Mouse (Mus musculus): Measurements from ENCODE around the gene Clps. TPM values are rescaled to one million over a fixed set of nuclear protein-coding genes. Genes with fewer than 3 reads are reported as not detected.

The Clps gene
- total RNA-seq, 2 experiments from 2014 or later = not detected

DNA sequence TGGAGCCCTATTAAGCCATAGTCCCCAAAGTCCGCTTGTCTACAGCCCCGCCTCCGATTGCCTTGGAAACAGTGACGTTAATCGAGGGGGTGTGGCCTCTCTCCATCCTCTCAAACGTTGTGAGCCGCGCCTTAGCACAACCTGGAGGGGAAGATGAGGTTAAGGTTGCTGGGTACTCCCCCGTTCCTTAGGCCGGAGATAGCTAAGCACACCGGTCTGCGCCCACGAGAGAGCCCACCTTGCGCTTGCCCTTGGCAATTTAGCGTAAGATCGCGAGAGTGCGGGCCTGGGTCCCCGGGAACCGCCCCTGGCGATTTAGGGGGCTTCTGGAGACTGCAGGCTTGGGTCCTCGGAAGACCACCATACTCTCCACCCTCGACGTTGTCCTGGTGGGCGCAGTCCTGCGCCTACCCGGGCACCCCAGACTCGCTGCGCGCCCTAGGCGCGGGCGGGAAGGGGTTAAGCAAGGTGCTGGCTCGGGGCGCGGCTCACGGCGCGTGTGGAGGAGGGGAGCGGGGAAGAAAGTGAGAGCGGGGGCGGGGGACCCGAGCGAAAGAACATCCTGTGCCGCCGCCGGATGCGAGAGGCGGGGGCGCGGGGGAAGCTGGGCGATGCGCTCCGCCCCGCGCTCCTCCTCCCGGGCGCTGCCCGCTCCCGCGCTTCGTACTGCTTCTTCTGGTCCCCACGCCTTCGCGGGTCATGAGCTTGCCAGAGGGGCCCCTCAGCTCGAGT is 37.8 kb downstream of the Clps start:
- peak; percentile 95 for DNase-seq (ENCODE audit: low spot score)
- intact Hi-C loops (cut with DNase I) = loop anchor here (2.0 to 10.0 kb wide), 2 partner anchors 38 to 298 kb away; no protein-coding TSS in a partner anchor

GRCm38 (mm10) chr17:28521920-28522319 is 38.6 kb downstream of the Clps start:
- intact Hi-C loops (cut with DNase I) = loop anchor here (2.0 to 10.0 kb wide), 2 partner anchors 37 to 297 kb away; no protein-coding TSS in a partner anchor
- no peak for DNase-seq (ENCODE audit: low spot score)

GRCm38 (mm10) chr17:28521071-28521726 is 39.4 kb downstream of the Clps start:
- intact Hi-C loops (cut with DNase I) = loop anchor here (10.0 kb wide), 1 partner anchor 296 kb away; no protein-coding TSS in a partner anchor
- DNase-seq (ENCODE audit: low spot score) = no peak

DNA sequence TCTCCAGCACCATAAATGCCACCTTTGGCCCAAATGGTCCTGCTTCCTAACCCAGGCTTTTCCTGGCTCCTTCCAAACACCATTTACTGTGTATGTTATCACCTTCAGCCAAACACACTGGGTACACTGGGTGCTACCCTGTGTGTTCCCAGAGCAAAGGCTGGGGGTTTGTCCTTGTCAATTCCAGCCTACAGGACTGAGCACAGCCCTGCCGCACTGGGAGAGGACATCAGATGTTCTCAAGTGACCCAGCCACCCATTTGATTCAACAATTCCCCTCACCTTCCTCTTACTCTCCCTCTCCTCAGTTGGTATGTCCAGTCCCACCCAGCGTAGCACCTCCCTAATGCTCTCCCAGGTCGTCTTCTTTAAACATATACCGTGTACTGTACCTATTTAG is 40.0 kb downstream of the Clps start:
- intact Hi-C loops (cut with DNase I) = loop anchor here (10.0 kb wide), 1 partner anchor 296 kb away; no protein-coding TSS in a partner anchor
- DNase-seq (ENCODE audit: low spot score) = no peak

DNA sequence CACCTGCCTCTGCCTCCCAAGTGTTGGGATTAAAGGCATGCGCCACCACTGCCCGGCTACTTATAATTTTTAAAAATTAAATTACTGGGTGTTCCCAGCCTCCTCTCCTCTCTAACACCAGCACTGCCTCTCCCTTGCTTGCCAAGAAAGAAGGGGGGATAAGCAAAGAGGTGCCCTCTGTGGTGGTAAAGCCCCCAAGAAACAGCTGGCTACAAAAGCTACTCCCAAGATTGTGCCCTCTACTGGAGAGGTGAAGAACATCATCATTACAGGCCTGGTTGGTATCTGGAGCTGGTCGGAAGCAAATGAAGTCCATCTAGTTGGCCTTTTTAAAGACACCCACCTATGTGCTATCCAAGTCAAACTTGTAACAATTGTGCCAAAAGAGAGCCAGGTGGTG is 40.7 kb downstream of the Clps start:
- intact Hi-C loops (cut with DNase I) = loop anchor here (10.0 kb wide), 1 partner anchor 295 kb away; no protein-coding TSS in a partner anchor

DNA sequence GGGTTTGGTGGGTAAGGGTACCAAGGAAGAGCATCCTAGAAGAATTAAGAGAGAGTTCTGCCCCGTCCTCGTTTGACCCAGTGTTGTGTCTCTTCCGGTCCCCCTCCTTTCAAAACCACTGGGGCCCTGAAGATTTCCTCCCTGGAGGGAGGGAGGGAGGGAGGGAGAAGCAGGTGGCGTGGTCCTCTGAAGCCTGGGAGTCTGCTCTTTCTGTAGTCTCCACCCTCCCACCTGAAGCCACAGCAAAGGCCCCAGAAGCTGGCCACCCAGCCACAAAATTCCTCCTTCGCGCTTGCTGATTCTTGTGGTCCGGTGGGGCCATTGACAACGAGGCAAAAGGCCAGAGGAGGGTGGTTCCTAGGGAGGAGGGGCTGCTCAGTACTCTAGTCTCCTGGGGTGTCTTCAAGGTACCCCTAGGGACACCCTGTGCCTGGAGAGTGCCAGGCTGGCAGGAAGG is 41.9 kb downstream of the Clps start:
- peak; percentile 59 for DNase-seq (ENCODE audit: low spot score)
- intact Hi-C loops (cut with DNase I) = no loop called here

More for the DNA sequence above, 40.7 kb downstream of the Clps start:
- DNase-seq (ENCODE audit: low spot score) = no peak

- intact Hi-C loops (cut with DNase I) = no loop called here
- peak; percentile 93 for DNase-seq (ENCODE audit: low spot score)
Measured at GRCm38 (mm10) chr17:28517956-28518614, 42.5 kb downstream of the Clps start.

- intact Hi-C loops (cut with DNase I) = no loop called here
- DNase-seq (ENCODE audit: low spot score) = peak; percentile 91
Measured at GRCm38 (mm10) chr17:28517441-28517955, 43.1 kb downstream of the Clps start, which contains the start of gene Fkbp5. Gene Fkbp5 (minus strand): TSS chr17:28517527.

- DNase-seq (ENCODE audit: low spot score) = no peak
Measured at GRCm38 (mm10) chr17:28516881-28517280, 43.7 kb downstream of the Clps start.

DNA sequence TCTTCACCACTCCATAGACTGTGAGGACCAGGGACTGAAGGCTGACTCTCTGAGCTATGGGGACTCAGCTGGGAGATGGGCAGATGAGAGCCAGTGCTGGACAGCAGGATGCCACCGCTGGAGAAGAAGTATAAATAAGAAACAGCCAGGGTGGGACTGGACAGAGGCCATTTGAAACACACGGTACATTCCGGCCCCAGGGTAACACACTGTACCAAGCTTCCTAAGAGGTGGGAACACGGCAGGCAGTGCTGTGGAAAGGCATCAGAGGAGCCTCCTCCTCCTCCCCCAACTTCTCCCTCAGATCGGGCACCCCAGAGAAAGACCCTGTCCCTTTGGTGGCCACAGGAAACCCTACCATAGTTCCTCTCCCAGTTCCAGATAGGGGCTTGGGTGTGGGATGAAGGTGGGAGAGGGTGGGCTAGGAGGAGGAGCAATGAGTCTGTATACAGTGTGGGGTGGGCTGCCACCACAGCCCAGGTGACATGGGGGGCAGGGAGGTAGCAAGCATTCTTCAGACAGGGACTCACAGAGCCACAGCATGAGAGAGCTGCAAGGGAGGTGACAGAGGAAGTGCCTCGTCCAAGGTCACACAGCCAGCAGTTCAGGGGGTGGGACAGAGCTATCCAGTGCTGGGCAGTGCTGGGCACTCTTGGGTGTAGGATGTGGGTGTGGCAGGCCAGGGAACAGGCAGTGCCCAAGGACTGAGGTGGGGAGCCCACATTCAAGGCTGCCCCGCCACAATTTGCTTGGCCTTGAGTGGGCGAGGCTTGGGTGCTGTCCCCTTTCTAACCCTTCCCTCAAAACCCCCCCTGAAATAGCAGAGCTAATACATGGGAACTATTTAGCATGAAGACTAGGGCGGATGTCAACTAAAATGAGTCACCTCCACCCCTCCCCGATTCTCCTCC is 44.9 kb downstream of the Clps start:
- intact Hi-C loops (cut with DNase I) = no loop called here

More at GRCm38 (mm10) chr17:28516881-28517280, 43.7 kb downstream of the Clps start:
- intact Hi-C loops (cut with DNase I) = no loop called here

DNA sequence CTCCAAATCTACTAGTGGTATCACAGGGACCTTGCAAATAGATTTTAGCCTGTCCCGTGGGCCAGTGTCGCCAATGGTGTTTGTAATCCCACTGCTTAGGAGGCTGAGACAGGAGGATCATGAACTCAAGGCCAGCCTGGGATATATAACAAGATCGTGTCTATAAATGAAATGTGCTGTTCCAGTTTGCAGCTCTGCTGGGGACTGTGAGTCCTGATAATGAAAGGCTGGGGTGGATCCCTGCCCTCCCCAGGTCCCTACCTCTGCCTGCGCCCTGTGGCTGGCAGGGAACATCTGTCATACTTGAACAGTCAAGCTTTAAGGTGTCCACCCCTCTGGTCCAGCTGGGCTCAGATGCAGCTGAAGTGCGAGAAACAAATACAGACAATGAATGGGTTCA is 46.0 kb downstream of the Clps start:
- no peak for DNase-seq (ENCODE audit: low spot score)
- intact Hi-C loops (cut with DNase I) = no loop called here

More for the DNA sequence above, 44.9 kb downstream of the Clps start:
- DNase-seq (ENCODE audit: low spot score) = peak; percentile 61

GRCm38 (mm10) chr17:28513844-28514243 is 46.7 kb downstream of the Clps start:
- intact Hi-C loops (cut with DNase I) = no loop called here
- peak; percentile 57 for DNase-seq (ENCODE audit: low spot score)

DNA sequence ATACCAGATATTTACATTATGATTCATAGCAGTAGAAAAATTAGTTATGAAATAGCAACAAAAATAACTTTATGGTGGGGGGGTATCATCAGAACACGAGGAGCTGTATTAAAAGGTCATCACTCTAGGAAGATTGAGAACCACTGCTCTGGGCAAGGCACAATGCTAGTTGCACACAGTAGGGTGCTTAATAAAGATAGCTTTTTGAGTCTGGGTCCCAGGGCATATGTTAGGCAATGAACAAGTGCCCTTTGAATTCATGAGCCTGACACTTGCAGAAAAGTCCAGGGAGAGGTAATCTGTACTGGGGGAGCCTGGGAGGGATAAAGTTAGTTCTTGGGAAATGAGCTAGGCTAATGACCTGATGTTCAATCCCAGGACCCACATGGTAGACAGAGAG is 47.2 kb downstream of the Clps start:
- intact Hi-C loops (cut with DNase I) = no loop called here
- DNase-seq (ENCODE audit: low spot score) = no peak

DNA sequence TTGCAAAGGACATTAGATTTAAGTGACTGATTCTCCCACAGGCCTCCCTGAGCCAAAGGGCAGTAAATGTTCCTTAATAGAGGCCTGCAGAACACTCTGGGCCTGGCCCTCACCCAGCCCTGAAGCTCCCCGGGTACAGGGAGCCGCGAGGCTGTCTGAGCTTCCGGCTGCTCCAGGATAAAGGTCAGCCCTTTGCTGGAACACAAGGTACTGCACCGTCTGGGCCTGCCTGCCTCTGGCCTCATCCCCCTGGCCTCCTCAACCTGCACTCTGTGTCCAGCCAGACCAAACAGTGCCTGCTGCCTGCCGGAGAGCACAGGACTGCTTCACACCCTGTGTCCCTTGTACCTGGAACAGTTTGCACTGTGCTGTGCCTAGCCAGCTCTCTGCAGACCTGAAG is 47.9 kb downstream of the Clps start:
- DNase-seq (ENCODE audit: low spot score) = peak; percentile 83
- intact Hi-C loops (cut with DNase I) = no loop called here

DNA sequence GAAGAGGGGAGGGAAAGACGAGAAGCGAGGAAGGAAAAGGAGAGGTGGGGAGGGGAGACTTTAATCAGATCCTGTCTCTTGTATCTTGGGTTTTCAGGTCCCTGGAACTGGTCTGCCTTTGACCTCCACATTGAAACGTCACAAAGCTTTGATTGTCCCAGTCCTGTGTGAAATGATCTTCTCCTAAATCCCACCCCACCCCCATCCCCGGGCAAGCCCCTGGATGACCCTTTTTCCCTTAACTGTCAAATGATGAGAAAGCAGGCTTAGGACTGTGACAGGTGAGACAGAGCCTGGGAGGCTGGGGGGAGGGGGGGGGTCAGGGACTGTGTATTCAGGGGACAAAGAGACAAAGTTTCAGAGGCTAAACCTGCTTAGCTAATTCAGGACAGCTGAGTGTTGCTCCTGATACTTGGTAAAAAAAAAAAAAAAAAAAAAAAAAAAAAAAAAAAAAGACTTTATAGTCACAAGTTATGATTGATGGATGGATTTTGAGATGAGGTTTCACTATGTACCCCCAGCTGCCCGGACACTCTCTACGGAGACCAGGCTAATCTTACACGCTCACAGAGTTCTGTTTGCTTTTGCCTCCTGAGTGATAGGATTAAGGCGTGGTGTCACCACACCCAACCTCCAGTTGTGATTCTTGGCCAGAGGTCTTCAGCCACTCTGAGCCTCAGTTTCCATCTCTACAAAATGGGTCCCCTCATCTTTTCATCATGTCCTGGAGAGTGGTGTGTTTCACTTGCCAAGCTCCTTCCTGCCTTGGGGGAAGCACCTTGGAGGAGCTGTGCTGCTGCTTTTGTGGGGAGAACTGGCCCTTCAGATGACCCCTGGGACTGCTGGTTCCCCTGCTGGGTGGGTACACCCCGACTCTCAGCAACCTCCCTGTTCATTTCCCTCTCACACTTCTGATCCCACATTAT is 48.7 kb downstream of the Clps start:
- DNase-seq (ENCODE audit: low spot score) = no peak
- intact Hi-C loops (cut with DNase I) = no loop called here

GRCm38 (mm10) chr17:28510445-28511342 is 49.9 kb downstream of the Clps start:
- DNase-seq (ENCODE audit: low spot score) = peak; percentile 34
- intact Hi-C loops (cut with DNase I) = no loop called here
